In genomic region chr19:55143391-55144300, GRCm38 (mm10) we compare ENCODE assay signal across 12 mouse cellular contexts. TPM values are rescaled to one million over a fixed set of nuclear protein-coding genes. Genes with fewer than 3 reads are reported as not detected.
A peak's percentile ranks its signal among the peaks of the same experiment; 100 is the strongest.
DNase-seq lines count a peak whose midpoint lies in the region; ATAC-seq and TF ChIP-seq lines count a peak whose summit lies in the region.
"Had no signal": no experiment of that assay in that cellular context is flagged by ENCODE, and none has a peak within 500 bp of the region (broad histone marks: within the 10 kb centered on the region; RNA-seq: fewer than 3 reads in every experiment).

No protein-coding gene starts in this region.

- H3K27me3 ChIP-seq in lung, embryonic 16.5 days (ENCODE audit: control insufficient read depth, insufficient read depth, low read depth, low read length) = no peaks in the 10 kb centered on the region
- no peaks in the 10 kb centered on the region for H3K27me3 ChIP-seq in embryonic facial prominence, embryonic 11.5 days (ENCODE audit: control insufficient read depth, insufficient read depth, low read length)
- no peaks in the 10 kb centered on the region for H3K27me3 ChIP-seq in hindbrain, embryonic 15.5 days

- no peak overlapping the region for H3K9ac ChIP-seq in lung, embryonic 16.5 days (ENCODE audit: low read length)
- peak overlapping the region; percentile 5; the same call in 1 of the 2 replicates for H3K9ac ChIP-seq in embryonic facial prominence, embryonic 11.5 days (replicated peaks; ENCODE audit: low read length)
- H3K9ac ChIP-seq in hindbrain, embryonic 15.5 days = no peak overlapping the region
- H3K9ac ChIP-seq: liver, embryonic 14.5 days had no signal

- peak overlapping the region; percentile 67; the same call in 1 of the 2 replicates for H3K27ac ChIP-seq in lung, embryonic 16.5 days (ENCODE audit: low read length)
- H3K27ac ChIP-seq in embryonic facial prominence, embryonic 11.5 days (replicated peaks; ENCODE audit: low read depth, low read length) = peak overlapping the region; percentile 43
- H3K27ac ChIP-seq in hindbrain, embryonic 15.5 days (replicated peaks) = 0 out of 2 replicates have a peak overlapping the region, but pooled peaks have one; percentile 27
- H3K27ac ChIP-seq: liver, embryonic 14.5 days had no signal

- no peak for DNase-seq in lung, adult 2 months
- DNase-seq in embryonic facial prominence, embryonic 11.5 days (ENCODE audit: low spot score) = peak; percentile 64
- no peak for DNase-seq in spleen, postnatal 14 days (ENCODE audit: low spot score in 2 of 2)
- no peak for DNase-seq in T-cell, adult 2 months (ENCODE audit: low spot score)
- DNase-seq: adrenal gland, adult 2 months; cerebellum, adult 8-10 months; thymus, adult 2 months had no signal

- no peaks in the 10 kb centered on the region for H3K36me3 ChIP-seq in lung, embryonic 16.5 days (ENCODE audit: control insufficient read depth, insufficient read depth, low read length)
- H3K36me3 ChIP-seq in embryonic facial prominence, embryonic 11.5 days (replicated peaks; ENCODE audit: control insufficient read depth, insufficient read depth, low read depth, low read length) = no peaks in the 10 kb centered on the region
- H3K36me3 ChIP-seq in hindbrain, embryonic 15.5 days = no peaks in the 10 kb centered on the region

- no peak for TF ChIP-seq POLR2A in lung, adult 2 months (IDR thresholded peaks at IDR 0.05; ENCODE audit: borderline replicate concordance, extremely low read depth, low read depth, low read length)

- peaks cover 19% of the 10 kb centered on the region for H3K4me1 ChIP-seq in lung, embryonic 16.5 days (replicated peaks; ENCODE audit: control insufficient read depth, insufficient read depth, low read length)
- no peaks in the 10 kb centered on the region; the same call in none of the 2 replicates for H3K4me1 ChIP-seq in lung, adult 2 months (ENCODE audit: control insufficient read depth, insufficient read depth, low read length)
- H3K4me1 ChIP-seq in embryonic facial prominence, embryonic 11.5 days (ENCODE audit: control insufficient read depth, insufficient read depth, low read length) = peaks cover 5% of the 10 kb centered on the region; the same call in 1 of the 2 replicates
- H3K4me1 ChIP-seq in hindbrain, embryonic 15.5 days (replicated peaks) = 0 out of 2 replicates have a peak, but pooled peaks cover 4% of the 10 kb centered on the region

- WGBS in lung, embryonic 16.5 days = 39% methylated on average over 11 of the region's 11 CpGs
- 54% methylated on average over 11 of the region's 11 CpGs for WGBS in lung, adult 2 months
- WGBS in embryonic facial prominence, embryonic 11.5 days = 16% methylated on average over 11 of the region's 11 CpGs
- 11% methylated on average over 11 of the region's 11 CpGs for WGBS in hindbrain, embryonic 15.5 days

- H3K4me3 ChIP-seq in lung, embryonic 16.5 days (ENCODE audit: low read length) = no peak overlapping the region
- no peak overlapping the region for H3K4me3 ChIP-seq in lung, adult 2 months (replicated peaks; ENCODE audit: extremely low read depth, low read depth, low read length)
- no peak overlapping the region for H3K4me3 ChIP-seq in embryonic facial prominence, embryonic 11.5 days (ENCODE audit: low read depth, low read length)
- H3K4me3 ChIP-seq in hindbrain, embryonic 15.5 days = no peak overlapping the region

- no peak overlapping the region for H3K4me2 ChIP-seq in lung, embryonic 16.5 days (ENCODE audit: low read depth, low read length)
- H3K4me2 ChIP-seq in embryonic facial prominence, embryonic 11.5 days (ENCODE audit: low read depth, low read length) = no peak overlapping the region
- H3K4me2 ChIP-seq in hindbrain, embryonic 15.5 days = no peak overlapping the region

- TF ChIP-seq CTCF in lung, adult 2 months (IDR thresholded peaks at IDR 0.05; ENCODE audit: insufficient read depth, low read length) = no peak

- ATAC-seq in lung, embryonic 16.5 days (ENCODE audit: low read depth) = peak; percentile 51
- ATAC-seq in embryonic facial prominence, embryonic 11.5 days (replicated peaks; ENCODE audit: insufficient number of reproducible peaks, low FRiP score, low TSS enrichment, low read depth) = peak; percentile 74
- no peak for ATAC-seq in hindbrain, embryonic 15.5 days (ENCODE audit: low FRiP score, low read depth)
- no peak for ATAC-seq in megakaryocyte, adult 5-6 weeks (ENCODE audit: poor library complexity, severe bottlenecking)
- ATAC-seq: inflammation-experienced regulatory T-cells, adult 6 months had no signal

- no peaks in the 10 kb centered on the region for H3K9me3 ChIP-seq in lung, embryonic 16.5 days (ENCODE audit: control insufficient read depth, low read length)
- H3K9me3 ChIP-seq in embryonic facial prominence, embryonic 11.5 days (replicated peaks; ENCODE audit: control insufficient read depth, low read length) = no peaks in the 10 kb centered on the region
- no peaks in the 10 kb centered on the region for H3K9me3 ChIP-seq in hindbrain, embryonic 15.5 days

RNA-seq across cellular contexts. Expression of gene Gpam, which starts 16.6 kb away (rescaled TPM):
- 37.4 and 37.7 TPM in 2 replicates for polyA plus RNA-seq in lung, embryonic 16.5 days (2015; fragmentation: Nextera tagmentation; extraction: Ambion mirVana)
- polyA plus RNA-seq in lung, adult 2 months (2012; rRNA removed) = 59.0 and 70.8 TPM in 2 replicates
- polyA plus RNA-seq in embryonic facial prominence, embryonic 11.5 days (2014; fragmentation: Nextera tagmentation; extraction: Ambion mirVana) = 16.4 and 18.7 TPM in 2 replicates
- 22.6 and 23.6 TPM in 2 replicates for polyA plus RNA-seq in hindbrain, embryonic 15.5 days (2015; fragmentation: Nextera tagmentation; extraction: Ambion mirVana)
- 1.7 and 1.8 TPM in 2 replicates for total RNA-seq in megakaryocyte, adult 5-6 weeks (2015)
- 4.4 and 9.3 TPM in 2 replicates for total RNA-seq in megakaryocyte, adult 5-6 weeks (2017)

RNA-seq across cellular contexts. Expression of gene Tectb, which starts 36.9 kb away (rescaled TPM):
- 0.30 and 0.48 TPM in 2 replicates for polyA plus RNA-seq in lung, embryonic 16.5 days (2015; fragmentation: Nextera tagmentation; extraction: Ambion mirVana)
- 0.09 and 0.32 TPM in 2 replicates for polyA plus RNA-seq in lung, adult 2 months (2012; rRNA removed)
- not detected in 2 replicates for polyA plus RNA-seq in embryonic facial prominence, embryonic 11.5 days (2014; fragmentation: Nextera tagmentation; extraction: Ambion mirVana)
- polyA plus RNA-seq in hindbrain, embryonic 15.5 days (2015; fragmentation: Nextera tagmentation; extraction: Ambion mirVana) = 0.06 TPM in 1 of 2 replicates, not detected in the other
- not detected in 2 replicates for total RNA-seq in megakaryocyte, adult 5-6 weeks (2015)
- total RNA-seq in megakaryocyte, adult 5-6 weeks (2017) = not detected in 2 replicates
- polyA plus RNA-seq: adrenal gland, adult 2 months; inflammation-experienced regulatory T-cells, adult 6 months had no signal

Comparison
In these comparisons a context has a peak if more than half of its experiments do, and no peak if none do; other contexts are left out.
1. ATAC-seq: peak in lung, embryonic 16.5 days (single experiment) and embryonic facial prominence, embryonic 11.5 days (single experiment); none in hindbrain, embryonic 15.5 days (single experiment) and megakaryocyte, adult 5-6 weeks (single experiment).
2. Peak in every context shown above with its lines, with median percentiles within 50 percentile points of each other: H3K27ac ChIP-seq.